Mouse (Mus musculus): Measurements from ENCODE around the gene Aagab. TPM values are rescaled to one million over a fixed set of nuclear protein-coding genes. Genes with fewer than 3 reads are reported as not detected.

The Aagab gene
- polyA plus RNA-seq, 1 experiment from 2014 or later, result 25.7 TPM

- H3K4me3 ChIP-seq, result no peak overlapping the region
- H3K9ac ChIP-seq, result no peak overlapping the region
- peak overlapping the region; percentile 89 for H3K27ac ChIP-seq
- peak; percentile 50 for ATAC-seq (ENCODE audit: insufficient number of reproducible peaks, low FRiP score, low TSS enrichment, low read depth)
- whole genome bisulfite sequencing, result 48% methylated on average over 14 of the region's 14 CpGs
- peaks cover 78% of the 10 kb centered on the region for H3K4me1 ChIP-seq
- no peaks in the 10 kb centered on the region for H3K27me3 ChIP-seq
- peaks cover 52% of the 10 kb centered on the region for H3K36me3 ChIP-seq
- 0 out of 2 replicates have a peak overlapping the region, but pooled peaks have one; percentile 6 for H3K4me2 ChIP-seq
- no peaks in the 10 kb centered on the region for H3K9me3 ChIP-seq
These were observed 48.4 kb downstream of the Aagab start for GRCm38 (mm10) chr9:63650905-63651304.

GRCm38 (mm10) chr9:63651594-63651993 lies 49.1 kb downstream of the Aagab start:
- no peaks in the 10 kb centered on the region for H3K27me3 ChIP-seq
- no peaks in the 10 kb centered on the region for H3K9me3 ChIP-seq
- H3K36me3 ChIP-seq, result peaks cover 45% of the 10 kb centered on the region
- peak; percentile 61; the same call in 1 of the 2 replicates for ATAC-seq (ENCODE audit: insufficient number of reproducible peaks, low FRiP score, low TSS enrichment, low read depth)
- H3K4me1 ChIP-seq, result peaks cover 85% of the 10 kb centered on the region
- no peak overlapping the region for H3K9ac ChIP-seq
- H3K4me2 ChIP-seq, result 0 out of 2 replicates have a peak overlapping the region, but pooled peaks have one; percentile 6
- 26% methylated on average over 11 of the region's 11 CpGs for WGBS
- H3K27ac ChIP-seq, result peak overlapping the region; percentile 89
- no peak overlapping the region for H3K4me3 ChIP-seq

GRCm38 (mm10) chr9:63653666-63654065 lies 51.2 kb downstream of the Aagab start:
- 47% methylated on average over 7 of the region's 7 CpGs for WGBS
- H3K27me3 ChIP-seq, result no peaks in the 10 kb centered on the region
- H3K27ac ChIP-seq, result 0 out of 2 replicates have a peak overlapping the region, but pooled peaks have one; percentile 47
- no peak overlapping the region for H3K4me3 ChIP-seq
- H3K4me2 ChIP-seq, result no peak overlapping the region
- peaks cover 36% of the 10 kb centered on the region for H3K36me3 ChIP-seq
- H3K9ac ChIP-seq, result no peak overlapping the region
- no peak for ATAC-seq (ENCODE audit: insufficient number of reproducible peaks, low FRiP score, low TSS enrichment, low read depth)
- peaks cover 88% of the 10 kb centered on the region for H3K4me1 ChIP-seq
- H3K9me3 ChIP-seq, result no peaks in the 10 kb centered on the region

GRCm38 (mm10) chr9:63654575-63654974 lies 52.1 kb downstream of the Aagab start:
- Histone ChIP-seq H3K27me3 (no peaks in the 10 kb centered on the region), H3K4me2 (no peak overlapping the region), H3K36me3 (peaks cover 26% of the 10 kb centered on the region), H3K27ac (peak overlapping the region; percentile 28; the same call in 1 of the 2 replicates), H3K9me3 (no peaks in the 10 kb centered on the region), H3K4me1 (peaks cover 95% of the 10 kb centered on the region), H3K4me3 (no peak overlapping the region), H3K9ac (no peak overlapping the region)
- ATAC-seq (ENCODE audit: insufficient number of reproducible peaks, low FRiP score, low TSS enrichment, low read depth), result no peak
- 83% methylated on average over 8 of the region's 8 CpGs for WGBS

- H3K27ac ChIP-seq, result peak overlapping the region; percentile 54; the same call in 1 of the 2 replicates
- no peak overlapping the region for H3K4me2 ChIP-seq
- no peaks in the 10 kb centered on the region for H3K9me3 ChIP-seq
- H3K36me3 ChIP-seq, result peaks cover 23% of the 10 kb centered on the region
- H3K9ac ChIP-seq, result no peak overlapping the region
- 36% methylated on average over 1 of the region's 1 CpGs for WGBS
- ATAC-seq (ENCODE audit: insufficient number of reproducible peaks, low FRiP score, low TSS enrichment, low read depth), result no peak
- no peak overlapping the region for H3K4me3 ChIP-seq
- H3K4me1 ChIP-seq, result peaks cover 96% of the 10 kb centered on the region
- H3K27me3 ChIP-seq, result no peaks in the 10 kb centered on the region
These were observed 52.6 kb downstream of the Aagab start for GRCm38 (mm10) chr9:63655092-63655491.

GRCm38 (mm10) chr9:63657167-63657566 lies 54.7 kb downstream of the Aagab start:
- no peak overlapping the region for H3K9ac ChIP-seq
- H3K4me3 ChIP-seq, result no peak overlapping the region
- WGBS, result 69% methylated on average over 4 of the region's 4 CpGs
- H3K27me3 ChIP-seq, result no peaks in the 10 kb centered on the region
- no peaks in the 10 kb centered on the region for H3K9me3 ChIP-seq
- H3K36me3 ChIP-seq, result peaks cover 40% of the 10 kb centered on the region
- no peak for ATAC-seq (ENCODE audit: insufficient number of reproducible peaks, low FRiP score, low TSS enrichment, low read depth)
- H3K4me2 ChIP-seq, result no peak overlapping the region
- H3K27ac ChIP-seq, result no peak overlapping the region
- H3K4me1 ChIP-seq, result peaks cover 80% of the 10 kb centered on the region

GRCm38 (mm10) chr9:63658436-63658835 lies 56.0 kb downstream of the Aagab start:
- peaks cover 45% of the 10 kb centered on the region for H3K36me3 ChIP-seq
- no peak overlapping the region for H3K4me3 ChIP-seq
- H3K27ac ChIP-seq, result peak overlapping the region; percentile 74
- WGBS, result 73% methylated on average over 9 of the region's 9 CpGs
- H3K4me1 ChIP-seq, result peaks cover 71% of the 10 kb centered on the region
- no peaks in the 10 kb centered on the region for H3K9me3 ChIP-seq
- no peaks in the 10 kb centered on the region for H3K27me3 ChIP-seq
- no peak for ATAC-seq (ENCODE audit: insufficient number of reproducible peaks, low FRiP score, low TSS enrichment, low read depth)
- H3K4me2 ChIP-seq, result no peak overlapping the region
- no peak overlapping the region for H3K9ac ChIP-seq

- peaks cover 72% of the 10 kb centered on the region for H3K4me1 ChIP-seq
- H3K36me3 ChIP-seq, result peaks cover 51% of the 10 kb centered on the region
- WGBS, result 32% methylated on average over 5 of the region's 5 CpGs
- H3K4me3 ChIP-seq, result no peak overlapping the region
- H3K4me2 ChIP-seq, result no peak overlapping the region
- H3K9me3 ChIP-seq, result no peaks in the 10 kb centered on the region
- no peak; the same call in 1 of the 2 replicates for ATAC-seq (ENCODE audit: insufficient number of reproducible peaks, low FRiP score, low TSS enrichment, low read depth)
- H3K9ac ChIP-seq, result no peak overlapping the region
- H3K27me3 ChIP-seq, result no peaks in the 10 kb centered on the region
- H3K27ac ChIP-seq, result peak overlapping the region; percentile 74
These were observed 56.5 kb downstream of the Aagab start for GRCm38 (mm10) chr9:63658970-63659371.

- Histone ChIP-seq H3K4me2 (no peak overlapping the region), H3K36me3 (peaks cover 44% of the 10 kb centered on the region), H3K4me3 (no peak overlapping the region), H3K9ac (no peak overlapping the region), H3K4me1 (peaks cover 70% of the 10 kb centered on the region), H3K27me3 (no peaks in the 10 kb centered on the region), H3K9me3 (no peaks in the 10 kb centered on the region), H3K27ac (0 out of 2 replicates have a peak overlapping the region, but pooled peaks have one; percentile 74)
- no peak for ATAC-seq (ENCODE audit: insufficient number of reproducible peaks, low FRiP score, low TSS enrichment, low read depth)
- WGBS, result 82% methylated on average over 4 of the region's 4 CpGs
These were observed 57.6 kb downstream of the Aagab start for GRCm38 (mm10) chr9:63660061-63660460.

GRCm38 (mm10) chr9:63660691-63661090 lies 58.2 kb downstream of the Aagab start:
- H3K4me1 ChIP-seq, result peaks cover 70% of the 10 kb centered on the region

GRCm38 (mm10) chr9:63662759-63663158 lies 60.3 kb downstream of the Aagab start:
- Histone ChIP-seq H3K27ac (no peak overlapping the region), H3K4me2 (no peak overlapping the region), H3K4me3 (no peak overlapping the region), H3K9ac (no peak overlapping the region), H3K36me3 (peaks cover 36% of the 10 kb centered on the region), H3K4me1 (peaks cover 72% of the 10 kb centered on the region), H3K27me3 (no peaks in the 10 kb centered on the region), H3K9me3 (no peaks in the 10 kb centered on the region)
- WGBS, result 74% methylated on average over 7 of the region's 7 CpGs
- ATAC-seq (ENCODE audit: insufficient number of reproducible peaks, low FRiP score, low TSS enrichment, low read depth), result no peak

More at GRCm38 (mm10) chr9:63660691-63661090, 58.2 kb downstream of the Aagab start:
- H3K9me3 ChIP-seq, result no peaks in the 10 kb centered on the region
- H3K4me3 ChIP-seq, result no peak overlapping the region
- H3K4me2 ChIP-seq, result no peak overlapping the region
- H3K36me3 ChIP-seq, result peaks cover 38% of the 10 kb centered on the region
- WGBS, result 93% methylated on average over 3 of the region's 3 CpGs
- ATAC-seq (ENCODE audit: insufficient number of reproducible peaks, low FRiP score, low TSS enrichment, low read depth), result no peak
- H3K9ac ChIP-seq, result no peak overlapping the region
- no peak overlapping the region for H3K27ac ChIP-seq
- H3K27me3 ChIP-seq, result no peaks in the 10 kb centered on the region

- H3K4me3 ChIP-seq, result no peak overlapping the region
- H3K4me1 ChIP-seq, result peaks cover 74% of the 10 kb centered on the region
- no peaks in the 10 kb centered on the region for H3K27me3 ChIP-seq
- no peaks in the 10 kb centered on the region for H3K9me3 ChIP-seq
- 45% methylated on average over 10 of the region's 10 CpGs for WGBS
- peaks cover 36% of the 10 kb centered on the region for H3K36me3 ChIP-seq
- H3K27ac ChIP-seq, result no peak overlapping the region
- H3K4me2 ChIP-seq, result no peak overlapping the region
- no peak for ATAC-seq (ENCODE audit: insufficient number of reproducible peaks, low FRiP score, low TSS enrichment, low read depth)
- H3K9ac ChIP-seq, result no peak overlapping the region
These were observed 60.8 kb downstream of the Aagab start for GRCm38 (mm10) chr9:63663222-63663621.
